Comparison of ENCODE assay signal across 9 mouse cellular contexts in the genomic region with DNA sequence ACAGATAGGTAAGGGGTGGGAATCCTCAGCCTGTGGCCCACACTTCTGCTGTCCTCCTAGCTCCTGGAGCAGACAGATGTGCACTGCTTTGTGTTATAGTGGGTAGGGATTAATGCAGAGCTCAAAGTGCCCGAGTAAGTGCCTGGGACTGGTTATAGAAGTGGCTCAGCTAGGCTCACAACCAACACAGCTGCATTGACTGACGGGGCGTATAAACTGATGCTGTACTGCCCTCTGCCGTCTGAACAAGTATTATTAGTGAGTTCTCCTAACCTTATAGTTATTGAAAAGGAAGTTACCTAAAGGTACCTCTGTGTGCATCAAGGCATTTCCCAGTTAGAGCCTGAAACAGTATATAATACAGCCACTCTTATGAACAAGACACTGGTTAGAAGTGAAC.
A peak's percentile ranks its signal among the peaks of the same experiment; 100 is the strongest.
DNase-seq lines count a peak whose midpoint lies in the region; ATAC-seq lines count a peak whose summit lies in the region.
"Had no signal": no experiment of that assay in that cellular context is flagged by ENCODE, and none has a peak within 500 bp of the region (broad histone marks: within the 10 kb centered on the region; RNA-seq: fewer than 3 reads in every experiment).

No protein-coding gene starts in this region.

- H3K27ac ChIP-seq in forebrain, embryonic 15.5 days (replicated peaks): no peak overlapping the region
- no peak overlapping the region for H3K27ac ChIP-seq in intestine, embryonic 15.5 days
- H3K27ac ChIP-seq in midbrain, embryonic 10.5 days (replicated peaks): no peak overlapping the region

- intact Hi-C loops in left cerebral cortex, postnatal 25 days (cut with DNase I): loop anchor here (1.0 kb wide), 1 partner anchor 117 kb away; no protein-coding TSS in a partner anchor

- no peak overlapping the region for H3K4me3 ChIP-seq in forebrain, embryonic 15.5 days
- H3K4me3 ChIP-seq in intestine, embryonic 15.5 days (replicated peaks): no peak overlapping the region
- H3K4me3 ChIP-seq in midbrain, embryonic 10.5 days: no peak overlapping the region

- no peaks in the 10 kb centered on the region for H3K9me3 ChIP-seq in forebrain, embryonic 15.5 days
- H3K9me3 ChIP-seq in intestine, embryonic 15.5 days: no peaks in the 10 kb centered on the region
- H3K9me3 ChIP-seq in midbrain, embryonic 10.5 days (replicated peaks): no peaks in the 10 kb centered on the region
- H3K9me3 ChIP-seq: G1E had no signal

- peak; percentile 52 for DNase-seq in gastrocnemius, adult 18-20 months (ENCODE audit: low spot score)
- no peak for DNase-seq in gastrocnemius, adult 8-10 months (ENCODE audit: low spot score in 2 of 2)
- peak; percentile 18 for DNase-seq in brain, embryonic 18.5 days (ENCODE audit: low read depth, low spot score)
- peak; percentile 61 to 75 for DNase-seq in left cerebral cortex, postnatal 25 days (ENCODE audit: low spot score in 2 of 2)
- peak; percentile 53 for DNase-seq in midbrain, embryonic 10.5 days (ENCODE audit: low spot score)
- DNase-seq in right cerebral cortex, postnatal 25 days: peak; percentile 19

- no peaks in the 10 kb centered on the region for H3K27me3 ChIP-seq in forebrain, embryonic 15.5 days
- H3K27me3 ChIP-seq in intestine, embryonic 15.5 days (replicated peaks): no peaks in the 10 kb centered on the region
- no peaks in the 10 kb centered on the region for H3K27me3 ChIP-seq in midbrain, embryonic 10.5 days (ENCODE audit: low read depth, poor library complexity, severe bottlenecking)

- no peaks in the 10 kb centered on the region for H3K36me3 ChIP-seq in forebrain, embryonic 15.5 days
- H3K36me3 ChIP-seq in intestine, embryonic 15.5 days: no peaks in the 10 kb centered on the region
- no peaks in the 10 kb centered on the region for H3K36me3 ChIP-seq in midbrain, embryonic 10.5 days
- H3K36me3 ChIP-seq: G1E had no signal

- H3K4me1 ChIP-seq in forebrain, embryonic 15.5 days: no peaks in the 10 kb centered on the region
- no peaks in the 10 kb centered on the region for H3K4me1 ChIP-seq in intestine, embryonic 15.5 days (replicated peaks)
- H3K4me1 ChIP-seq in midbrain, embryonic 10.5 days: no peaks in the 10 kb centered on the region

- WGBS in forebrain, embryonic 15.5 days: 6% methylated on average over 4 of the region's 4 CpGs
- whole genome bisulfite sequencing in intestine, embryonic 15.5 days: 5% methylated on average over 4 of the region's 4 CpGs
- 4% methylated on average over 4 of the region's 4 CpGs for WGBS in midbrain, embryonic 10.5 days

- peak; percentile 82 for ATAC-seq in forebrain, embryonic 15.5 days (replicated peaks)
- ATAC-seq in intestine, embryonic 15.5 days: peak; percentile 81

- no peak overlapping the region for H3K9ac ChIP-seq in forebrain, embryonic 15.5 days (replicated peaks)
- H3K9ac ChIP-seq in intestine, embryonic 15.5 days: no peak overlapping the region

- no peak overlapping the region for H3K4me2 ChIP-seq in forebrain, embryonic 15.5 days (replicated peaks)
- no peak overlapping the region for H3K4me2 ChIP-seq in intestine, embryonic 15.5 days (replicated peaks)

Comparison
In these comparisons a context has a peak if more than half of its experiments do, and no peak if none do; other contexts are left out.
1. DNase-seq: peak in gastrocnemius, adult 18-20 months (single experiment), brain, embryonic 18.5 days (single experiment), left cerebral cortex, postnatal 25 days (2 of 2), midbrain, embryonic 10.5 days (single experiment) and right cerebral cortex, postnatal 25 days (single experiment); none in gastrocnemius, adult 8-10 months (0 of 2).